ENCODE assay signal across 23 mouse cellular contexts in the genomic region with DNA sequence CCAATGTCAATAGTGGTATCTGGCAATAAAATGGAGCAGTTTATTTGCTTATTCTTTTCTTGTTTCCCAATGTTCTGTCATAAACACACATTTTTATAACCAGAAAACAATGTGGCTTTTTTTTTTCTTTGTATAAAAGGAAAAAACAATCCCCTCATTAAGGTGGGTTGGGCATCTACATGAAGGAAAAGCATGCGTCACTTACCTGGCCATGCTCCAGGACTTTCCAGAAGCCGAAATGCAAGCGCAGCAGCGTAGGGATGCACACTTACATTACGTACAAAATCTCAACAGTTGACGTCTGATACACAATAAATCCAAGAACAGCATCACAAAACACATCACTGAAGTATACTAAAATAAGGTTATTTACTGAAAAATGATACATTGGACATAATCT. TPM values are rescaled to one million over a fixed set of nuclear protein-coding genes. Genes with fewer than 3 reads are reported as not detected.
"Had no signal": no experiment of that assay in that cellular context is flagged by ENCODE, and none has a peak within 500 bp of the region (broad histone marks: within the 10 kb centered on the region; RNA-seq: fewer than 3 reads in every experiment).

No protein-coding gene starts in this region.

- H3K4me2 ChIP-seq: neural tube, embryonic 12.5 days; neural tube, embryonic 13.5 days; stomach, embryonic 15.5 days had no signal

- H3K27ac ChIP-seq: neural tube, embryonic 12.5 days; neural tube, embryonic 13.5 days; stomach, embryonic 15.5 days; stomach, postnatal 0 days had no signal

- H3K4me1 ChIP-seq: neural tube, embryonic 12.5 days; neural tube, embryonic 13.5 days; stomach, embryonic 15.5 days had no signal

- H3K9ac ChIP-seq: neural tube, embryonic 12.5 days; neural tube, embryonic 13.5 days; stomach, embryonic 15.5 days had no signal

- DNase-seq: retina, postnatal 1 day; right cerebral cortex, adult 18-20 months; right cerebral cortex, postnatal 14 days; right cerebral cortex, postnatal 25 days; right cerebral cortex, postnatal 4 days; spleen, adult 18-20 months; thymus, adult 18-20 months; thymus, adult 2 months; thymus, postnatal 14 days; thymus, postnatal 25 days; thymus, postnatal 36 days; thymus, postnatal 4 days had no signal

- H3K27me3 ChIP-seq: neural tube, embryonic 12.5 days; neural tube, embryonic 13.5 days; stomach, embryonic 15.5 days had no signal

- H3K4me3 ChIP-seq: neural tube, embryonic 12.5 days; neural tube, embryonic 13.5 days; stomach, embryonic 15.5 days had no signal

- H3K9me3 ChIP-seq: neural tube, embryonic 12.5 days; neural tube, embryonic 13.5 days; stomach, embryonic 15.5 days had no signal

RNA-seq across cellular contexts. Expression of a gene that starts 35.5 kb away (rescaled TPM):
- total RNA-seq: neutrophil, adult 5-6 weeks had no signal

RNA-seq across cellular contexts. Expression of a gene that starts 36.1 kb away (rescaled TPM):
- total RNA-seq: neutrophil, adult 5-6 weeks had no signal

RNA-seq across cellular contexts. Expression of a gene that starts 55.5 kb away (rescaled TPM):
- total RNA-seq: neutrophil, adult 5-6 weeks had no signal
- polyA plus RNA-seq: neural tube, embryonic 11.5 days; neural tube, embryonic 12.5 days; neural tube, embryonic 13.5 days; neural tube, embryonic 14.5 days; small intestine, adult 2 months; spleen, adult 2 months; stomach, embryonic 14.5 days; testis, adult 2 months had no signal
